Mouse (Mus musculus) E14TG2a.4 (cell line): ENCODE measurements around the gene Gm20388.

Source experiments
- CTCF ChIP-seq: conservative IDR thresholded peaks from 2 replicates; pipeline ENCODE4 v1.5.1; 2014; ENCODE audit warnings: low read length
- NANOG ChIP-seq: IDR thresholded peaks from 2 replicates; pipeline ENCODE4 v1.6.1; 2014; ENCODE audit warnings: borderline replicate concordance, low read length, mixed read lengths
- POU5F1 ChIP-seq: IDR thresholded peaks from 2 replicates; pipeline ENCODE4 v1.6.1; 2014; ENCODE audit warnings: low read length, borderline replicate concordance

- TF ChIP-seq CTCF (no peak), POU5F1 (no peak), NANOG (no peak)
These were observed 815.4 kb downstream of the Gm20388 start for GRCm38 (mm10) chr8:120726051-120726450.
